Mouse (Mus musculus) heart, postnatal 25 days (tissue): ENCODE measurements at regions not wholly inside any gene's neighbourhood (a gene's known extent, or its start where the extent isn't known, plus 50 kb on each side); places are given as distances from the start of the nearest gene placed in this dataset.

ENCODE experiments used
- DNase-seq: peaks from one replicate; pipeline ENCODE4 v3.0.0; 2022; ENCODE audit warnings: low spot score
- intact Hi-C: fragments of 180-260 bp; cut with DNase I; formaldehyde crosslinking; loops from one replicate; pipeline ENCODE4 v1.15.1; 2025

DNA sequence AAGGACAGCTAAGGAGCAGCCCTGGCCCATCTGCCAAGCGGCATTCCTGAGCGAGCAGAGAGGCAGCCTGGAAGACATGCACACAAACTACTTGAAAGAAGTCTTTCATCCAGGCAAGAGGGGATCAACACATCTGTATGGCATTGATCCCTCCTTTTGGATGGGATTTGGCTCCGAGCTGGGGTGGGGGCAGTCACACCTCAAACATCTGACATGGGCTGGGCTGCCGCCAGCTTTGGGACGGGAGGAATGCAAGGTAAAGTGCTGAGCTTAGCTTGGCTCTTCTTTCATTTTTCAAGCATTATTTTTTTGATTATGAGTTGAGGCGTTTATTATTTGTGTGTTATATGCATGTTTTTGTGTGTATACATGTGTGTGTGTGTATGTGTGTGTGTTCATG, 165.9 kb downstream of the 1500009L16Rik start:
- DNase-seq = no peak
- intact Hi-C loops = no loop called here

GRCm38 (mm10) chr10:83895741-83896150, 173.1 kb downstream of the 1500009L16Rik start:
- intact Hi-C loops = no loop called here
- peak; percentile 63 for DNase-seq

DNA sequence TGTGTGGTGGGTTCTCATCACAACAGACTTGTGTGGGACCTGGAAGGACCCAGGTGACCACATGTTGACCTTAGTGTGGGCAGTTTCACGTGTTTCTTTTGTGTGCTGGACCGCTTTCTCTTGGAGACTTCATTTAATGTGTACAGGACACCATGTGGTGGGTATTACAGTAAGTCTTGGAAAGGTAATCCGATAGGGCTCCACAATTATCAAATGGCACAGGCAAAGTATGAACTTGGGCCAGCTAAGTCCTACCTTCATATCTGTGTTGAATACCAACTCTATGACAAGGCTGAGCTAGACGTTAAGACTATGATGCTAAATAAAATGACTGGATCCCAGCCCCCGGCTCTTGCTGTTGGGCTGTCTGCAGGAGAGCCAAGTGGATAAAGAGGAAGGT, 173.5 kb downstream of the 1500009L16Rik start:
- intact Hi-C loops = no loop called here
- no peak for DNase-seq

DNA sequence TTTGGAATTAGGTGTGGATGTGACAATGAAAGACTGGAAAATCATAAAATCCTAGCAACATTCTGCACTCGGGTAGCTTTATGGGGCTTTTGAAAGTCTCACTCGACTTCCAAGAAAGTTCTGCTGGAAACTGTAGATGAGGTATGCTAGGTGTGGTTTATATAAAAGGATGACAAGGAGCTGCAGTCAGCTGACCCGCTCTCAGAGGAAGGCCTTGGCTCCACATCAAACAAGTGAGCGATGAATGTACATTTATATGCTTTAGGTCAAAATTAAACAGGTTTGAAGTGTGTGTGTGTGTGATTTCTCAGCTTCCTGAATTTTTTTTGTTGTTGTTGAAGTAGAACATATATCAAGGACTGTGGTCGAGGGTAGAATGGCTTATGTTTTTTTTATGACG, 174.9 kb downstream of the 1500009L16Rik start:
- intact Hi-C loops = no loop called here
- no peak for DNase-seq

GRCm38 (mm10) chr10:83906751-83907150, 184.1 kb downstream of the 1500009L16Rik start:
- intact Hi-C loops = no loop called here
- DNase-seq = no peak

- intact Hi-C loops = no loop called here
- DNase-seq = no peak
Observed at GRCm38 (mm10) chr10:83910649-83911370, 188.1 kb downstream of the 1500009L16Rik start.

GRCm38 (mm10) chr10:83914401-83915132, 191.9 kb downstream of the 1500009L16Rik start:
- intact Hi-C loops = no loop called here
- no peak for DNase-seq

GRCm38 (mm10) chr10:83915133-83915730, 192.6 kb downstream of the 1500009L16Rik start:
- intact Hi-C loops = no loop called here
- no peak for DNase-seq

- no peak for DNase-seq
- intact Hi-C loops = no loop called here
Observed at GRCm38 (mm10) chr10:83926990-83927389, 204.3 kb downstream of the 1500009L16Rik start.

DNA sequence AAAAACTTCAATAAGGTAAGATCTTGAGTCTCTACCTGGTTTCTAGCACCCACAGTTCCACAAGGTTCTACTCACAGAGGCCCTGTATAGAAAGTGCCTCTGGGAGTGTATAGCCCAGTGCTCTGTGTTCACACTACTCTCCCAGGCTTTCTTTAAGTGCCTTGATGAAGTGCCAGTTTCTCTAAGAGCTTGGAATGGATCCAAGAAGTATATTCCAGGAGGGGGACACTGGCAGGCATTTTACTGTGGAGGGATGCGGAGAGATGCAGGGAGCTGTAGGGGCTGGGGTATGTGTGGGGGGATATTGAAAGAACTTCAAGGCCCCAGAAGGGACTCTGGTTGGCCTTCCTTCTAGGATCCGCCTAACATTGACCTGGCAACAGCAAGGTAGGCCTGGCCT, 204.9 kb downstream of the 1500009L16Rik start:
- DNase-seq = no peak
- intact Hi-C loops = no loop called here

GRCm38 (mm10) chr10:83931758-83932157, 209.1 kb downstream of the 1500009L16Rik start:
- intact Hi-C loops = no loop called here
- no peak for DNase-seq

- intact Hi-C loops = no loop called here
- DNase-seq = no peak
Observed at GRCm38 (mm10) chr10:83933201-83933600, 210.5 kb downstream of the 1500009L16Rik start.

DNA sequence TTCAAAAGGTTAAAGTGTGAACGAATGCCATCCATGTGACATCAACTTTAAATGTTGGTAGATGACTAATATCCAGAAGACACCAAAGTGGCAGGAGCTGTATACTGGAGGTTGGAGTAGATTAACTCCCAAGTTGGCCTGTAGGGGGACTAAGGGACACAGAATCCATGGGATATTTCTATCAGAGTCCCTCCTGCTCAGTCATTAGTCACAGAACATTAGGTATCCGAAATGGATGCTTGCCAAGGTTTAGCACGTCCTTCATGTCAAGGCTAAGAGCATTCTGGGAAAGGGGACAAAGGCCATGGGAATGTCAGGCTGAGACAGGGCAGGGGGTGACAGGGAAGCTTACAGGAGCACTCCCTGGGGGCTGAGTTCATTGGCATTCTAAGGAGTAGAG, 211.8 kb downstream of the 1500009L16Rik start:
- DNase-seq = no peak
- intact Hi-C loops = loop anchor here (2.0 kb wide), 1 partner anchor 58 kb away; no protein-coding TSS in a partner anchor

DNA sequence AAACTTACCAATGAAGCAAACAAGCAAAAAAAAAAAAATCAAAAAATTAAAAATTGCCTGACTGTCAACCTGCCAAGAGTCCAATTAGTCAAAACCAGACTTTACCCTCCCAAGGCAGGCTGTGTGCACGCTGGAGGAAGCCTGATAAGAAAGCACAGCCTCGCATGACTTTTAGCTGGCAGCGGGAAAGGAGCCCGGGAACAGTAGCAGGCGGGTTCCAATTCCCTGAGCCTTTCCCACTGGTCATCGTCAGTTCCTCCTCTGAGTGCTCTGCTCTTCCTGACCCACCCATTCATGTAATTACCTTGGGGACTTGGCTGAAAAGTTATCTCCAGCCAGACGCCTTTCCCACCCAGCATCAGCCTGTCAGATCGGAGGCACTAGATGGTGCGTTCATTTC, 214.5 kb downstream of the 1500009L16Rik start:
- DNase-seq = peak; percentile 63
- intact Hi-C loops = loop anchor here (5.0 kb wide), 2 partner anchors 115 to 120 kb away; no protein-coding TSS in a partner anchor

DNA sequence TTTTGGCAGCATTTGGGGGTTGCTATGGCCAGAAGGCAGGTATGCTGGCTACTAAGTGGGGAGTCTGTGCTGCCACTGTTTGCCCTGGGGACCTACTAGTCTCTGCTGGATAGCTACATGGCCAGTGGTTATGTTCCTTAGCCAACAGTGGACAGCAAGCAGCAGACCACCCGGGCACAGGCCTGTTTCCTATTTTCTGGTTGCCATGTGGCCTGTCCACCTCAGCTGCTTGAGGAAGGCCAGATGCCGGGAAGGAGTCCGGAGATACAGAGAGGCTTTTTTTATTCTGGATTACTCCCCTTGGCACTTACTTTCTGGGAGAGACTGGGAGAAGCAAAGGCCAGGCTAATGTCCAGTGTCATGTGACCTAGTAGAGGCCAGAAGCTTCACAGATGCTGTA, 219.4 kb downstream of the 1500009L16Rik start:
- intact Hi-C loops = loop anchor here (2.0 kb wide), 1 partner anchor 51 kb away; no protein-coding TSS in a partner anchor
- DNase-seq = no peak

DNA sequence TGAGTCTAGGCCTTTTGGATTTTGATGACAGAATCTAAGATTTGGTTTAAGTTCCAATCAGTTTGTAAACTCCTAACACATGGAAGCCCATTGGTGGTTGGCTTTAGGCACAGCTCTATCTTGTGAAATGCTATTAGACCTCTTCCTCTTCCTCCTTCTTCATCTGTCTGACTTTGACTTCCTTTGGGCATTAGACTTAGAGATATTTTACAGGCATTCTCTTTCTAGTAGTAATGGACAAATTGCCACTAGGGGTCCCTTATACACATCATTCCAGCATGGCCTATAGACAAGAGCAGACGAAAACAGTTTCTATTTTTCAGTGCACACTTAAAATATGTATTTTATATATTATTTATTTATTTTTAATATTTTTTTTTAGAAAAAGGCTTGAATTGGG, 221.5 kb downstream of the 1500009L16Rik start:
- no peak for DNase-seq
- intact Hi-C loops = no loop called here

DNA sequence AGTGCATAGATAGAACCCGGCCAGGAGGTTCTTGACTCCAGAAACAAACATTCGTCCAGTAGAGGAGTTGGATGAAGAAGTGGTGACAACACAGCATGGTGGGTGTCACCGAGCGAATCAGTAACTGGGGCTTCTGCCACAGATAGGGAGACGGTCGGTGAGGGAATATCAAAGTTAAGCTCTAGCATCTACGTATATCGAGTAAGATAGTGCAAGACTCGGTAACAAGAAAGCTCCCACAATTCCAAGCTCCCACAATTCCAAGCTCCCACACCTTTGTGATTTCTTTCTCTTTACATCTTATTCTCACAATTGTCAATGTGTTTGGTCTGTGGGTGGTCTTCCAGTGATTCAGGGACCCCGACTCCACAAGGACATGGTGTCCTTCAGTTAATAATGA, 222.2 kb downstream of the 1500009L16Rik start:
- intact Hi-C loops = no loop called here
- no peak for DNase-seq

DNA sequence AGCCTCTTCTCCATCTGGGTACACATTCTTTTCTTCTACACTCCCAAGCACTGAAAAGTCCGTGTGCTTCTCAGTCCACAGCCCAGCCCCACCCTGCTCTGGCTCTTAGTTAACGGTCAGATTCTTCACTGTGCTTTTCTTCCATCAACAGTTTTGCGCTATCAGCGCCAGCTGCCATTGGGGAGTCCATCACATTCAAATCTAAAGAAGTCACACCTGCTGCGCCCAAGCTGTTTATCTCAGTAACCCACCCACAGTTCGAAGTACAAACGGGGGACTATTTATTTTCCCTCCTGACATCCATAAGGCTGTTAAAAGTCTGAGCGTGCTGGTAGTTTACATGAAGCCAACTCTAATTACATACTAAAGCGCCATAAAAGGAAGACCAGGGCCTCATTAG, 222.8 kb downstream of the 1500009L16Rik start:
- no peak for DNase-seq
- intact Hi-C loops = no loop called here

GRCm38 (mm10) chr10:83946186-83947176, 223.8 kb downstream of the 1500009L16Rik start:
- no peak for DNase-seq

More at GRCm38 (mm10) chr10:83946186-83947176, 223.8 kb downstream of the 1500009L16Rik start:
- intact Hi-C loops = no loop called here
